Mouse (Mus musculus) forebrain, embryonic 15.5 days (tissue): ENCODE measurements around the gene Palb2. TPM values are rescaled to one million over a fixed set of nuclear protein-coding genes. Genes with fewer than 3 reads are reported as not detected.
A peak's percentile ranks its signal among the peaks of the same experiment; 100 is the strongest.

Experiments
- ATAC-seq: fragments of 200-750 bp; cut with Nextera tagmentation; replicated peaks from 2 replicates; pipeline ENCODE4 v1.8.0; 2017; ENCODE audit warnings: mild to moderate bottlenecking, moderate TSS enrichment, moderate library complexity
- H3K27ac ChIP-seq: fragments of 300-500 bp; sonication (generic); replicated peaks from 2 replicates; pipeline ENCODE4 v1.5.1; 2015; ENCODE audit warnings: mild to moderate bottlenecking, inconsistent platforms
- H3K27me3 ChIP-seq: fragments of 300-500 bp; sonication (generic); 2 replicates; pipeline ENCODE4 v1.6.1; 2015; ENCODE audit warnings: inconsistent platforms
- H3K36me3 ChIP-seq: fragments of 300-500 bp; sonication (generic); 2 replicates; pipeline ENCODE4 v1.6.1; 2015; ENCODE audit warnings: mild to moderate bottlenecking, inconsistent platforms
- H3K4me1 ChIP-seq: fragments of 300-500 bp; sonication (generic); 2 replicates; pipeline ENCODE4 v1.6.1; 2015; ENCODE audit warnings: inconsistent platforms
- H3K4me2 ChIP-seq: fragments of 300-500 bp; sonication (generic); replicated peaks from 2 replicates; pipeline ENCODE4 v1.6.1; 2015; ENCODE audit warnings: mild to moderate bottlenecking, inconsistent platforms
- H3K4me3 ChIP-seq: fragments of 300-500 bp; sonication (generic); 2 replicates; pipeline ENCODE4 v1.5.1; 2015; ENCODE audit warnings: mild to moderate bottlenecking, inconsistent platforms
- H3K9ac ChIP-seq: fragments of 300-500 bp; sonication (generic); replicated peaks from 2 replicates; pipeline ENCODE4 v1.6.1; 2015; ENCODE audit warnings: mild to moderate bottlenecking, inconsistent platforms
- H3K9me3 ChIP-seq: fragments of 300-500 bp; sonication (generic); 2 replicates; pipeline ENCODE4 v1.6.1; 2016; ENCODE audit warnings: inconsistent platforms
- WGBS: fragments of 180-500 bp; shearing (Covaris S2); methylation state at CpG from one replicate; pipeline ENCODE4 v1.1.7; 2015; ENCODE audit warnings: mixed read lengths; 5-methylcytosine and 5-hydroxymethylcytosine counted together
- polyA plus RNA-seq: library from polyadenylated mRNA; unstranded; fragments of >200 nt; fragmentation: Nextera tagmentation; extraction: Ambion mirVana; gene quantifications from 2 replicates; pipeline ENCODE4 v1.2.1, GENCODE M21; 2015

Palb2 gene
- polyA plus RNA-seq, 1 experiment from 2014 or later: 8.0 TPM

- H3K9me3 ChIP-seq: no peaks in the 10 kb centered on the region
- H3K9ac ChIP-seq: no peak overlapping the region
- H3K36me3 ChIP-seq: peaks cover 73% of the 10 kb centered on the region
- H3K27ac ChIP-seq: no peak overlapping the region
- H3K27me3 ChIP-seq: no peaks in the 10 kb centered on the region
- no peak overlapping the region for H3K4me2 ChIP-seq
- WGBS: 94% methylated on average over 2 of the region's 2 CpGs
- no peak overlapping the region for H3K4me3 ChIP-seq
- H3K4me1 ChIP-seq: peaks cover 6% of the 10 kb centered on the region
- no peak for ATAC-seq
Measured at GRCm38 (mm10) chr7:122094564-122095330, 38.0 kb downstream of the Palb2 start.

GRCm38 (mm10) chr7:122087195-122087982 is 45.4 kb downstream of the Palb2 start:
- 93% methylated on average over 11 of the region's 11 CpGs for WGBS
- no peak for ATAC-seq
- Histone ChIP-seq H3K9me3 (no peaks in the 10 kb centered on the region), H3K27ac (no peak overlapping the region), H3K4me3 (no peak overlapping the region), H3K36me3 (peaks cover 71% of the 10 kb centered on the region), H3K9ac (no peak overlapping the region), H3K4me1 (no peaks in the 10 kb centered on the region), H3K27me3 (no peaks in the 10 kb centered on the region), H3K4me2 (no peak overlapping the region)

GRCm38 (mm10) chr7:122081071-122081470 is 51.7 kb downstream of the Palb2 start:
- no peak for ATAC-seq
- peaks cover 69% of the 10 kb centered on the region for H3K36me3 ChIP-seq

GRCm38 (mm10) chr7:122079798-122080554 is 52.8 kb downstream of the Palb2 start:
- Histone ChIP-seq H3K4me1 (peaks cover 8% of the 10 kb centered on the region; the same call in 1 of the 2 replicates), H3K4me2 (no peak overlapping the region), H3K9ac (no peak overlapping the region), H3K4me3 (no peak overlapping the region), H3K27me3 (no peaks in the 10 kb centered on the region), H3K27ac (peak overlapping the region; percentile 58), H3K36me3 (peaks cover 73% of the 10 kb centered on the region), H3K9me3 (no peaks in the 10 kb centered on the region)
- WGBS: 88% methylated on average over 8 of the region's 8 CpGs
- ATAC-seq: no peak

More at GRCm38 (mm10) chr7:122081071-122081470, 51.7 kb downstream of the Palb2 start:
- 87% methylated on average over 1 of the region's 1 CpGs for WGBS
- peak overlapping the region; percentile 58; the same call in 1 of the 2 replicates for H3K27ac ChIP-seq
- H3K9me3 ChIP-seq: no peaks in the 10 kb centered on the region
- no peak overlapping the region for H3K4me3 ChIP-seq
- H3K9ac ChIP-seq: no peak overlapping the region
- no peak overlapping the region for H3K4me2 ChIP-seq
- peaks cover 8% of the 10 kb centered on the region; the same call in 1 of the 2 replicates for H3K4me1 ChIP-seq
- no peaks in the 10 kb centered on the region for H3K27me3 ChIP-seq

GRCm38 (mm10) chr7:122074374-122074773 is 58.4 kb downstream of the Palb2 start:
- no peak overlapping the region for H3K4me3 ChIP-seq
- no peak overlapping the region for H3K4me2 ChIP-seq
- H3K36me3 ChIP-seq: peaks cover 93% of the 10 kb centered on the region
- no peaks in the 10 kb centered on the region for H3K27me3 ChIP-seq
- H3K27ac ChIP-seq: no peak overlapping the region
- 84% methylated on average over 3 of the region's 3 CpGs for WGBS
- no peak overlapping the region for H3K9ac ChIP-seq
- peaks cover 4% of the 10 kb centered on the region for H3K4me1 ChIP-seq
- H3K9me3 ChIP-seq: no peaks in the 10 kb centered on the region
- ATAC-seq: no peak

- H3K27me3 ChIP-seq: no peaks in the 10 kb centered on the region
- H3K36me3 ChIP-seq: peaks cover 39% of the 10 kb centered on the region
- peak overlapping the region; percentile 98 for H3K27ac ChIP-seq
- peaks cover 32% of the 10 kb centered on the region for H3K4me1 ChIP-seq
- H3K9me3 ChIP-seq: no peaks in the 10 kb centered on the region
- ATAC-seq: peak; percentile 51; the same call in 1 of the 2 replicates
- H3K4me2 ChIP-seq: peak overlapping the region; percentile 54
- 2% methylated on average over 44 of the region's 58 CpGs for WGBS
- H3K9ac ChIP-seq: peak overlapping the region; percentile 96
- peak overlapping the region; percentile 99 for H3K4me3 ChIP-seq
Measured at GRCm38 (mm10) chr7:122067517-122068381, 65.0 kb downstream of the Palb2 start.

GRCm38 (mm10) chr7:122066945-122067516 is 65.8 kb downstream of the Palb2 start, which contains the start of the genes Ubfd1 and Ears2:
Gene Ubfd1 (plus strand): TSS chr7:122067175.
Gene Ears2 (minus strand): TSS chr7:122067263.
- peak within 1 kb of the TSS; percentile 99 for H3K4me3 ChIP-seq
- H3K4me1 ChIP-seq: peaks cover 32% of the 10 kb centered on the region
- H3K9ac ChIP-seq: peak within 1 kb of the TSS; percentile 96
- WGBS: 0% methylated on average over 60 of the region's 60 CpGs
- peak; percentile 99 for ATAC-seq
- H3K4me2 ChIP-seq: peak within 1 kb of the TSS; percentile 54
- peak within 1 kb of the TSS; percentile 98 for H3K27ac ChIP-seq
- no peaks in the 10 kb centered on the region for H3K27me3 ChIP-seq
- peaks cover 32% of the 10 kb centered on the region for H3K36me3 ChIP-seq
- no peaks in the 10 kb centered on the region for H3K9me3 ChIP-seq

- Histone ChIP-seq H3K4me2 (peak overlapping the region; percentile 54), H3K27ac (peak overlapping the region; percentile 98), H3K27me3 (no peaks in the 10 kb centered on the region), H3K4me3 (peak overlapping the region; percentile 99), H3K9me3 (no peaks in the 10 kb centered on the region), H3K4me1 (peaks cover 32% of the 10 kb centered on the region), H3K9ac (peak overlapping the region; percentile 96), H3K36me3 (peaks cover 25% of the 10 kb centered on the region)
- ATAC-seq: no peak; the same call in 1 of the 2 replicates
- WGBS: 18% methylated on average over 31 of the region's 31 CpGs
Measured at GRCm38 (mm10) chr7:122066102-122066944, 66.5 kb downstream of the Palb2 start.

- Histone ChIP-seq H3K4me1 (peaks cover 32% of the 10 kb centered on the region), H3K9ac (no peak overlapping the region), H3K27me3 (no peaks in the 10 kb centered on the region), H3K9me3 (no peaks in the 10 kb centered on the region), H3K4me3 (peak overlapping the region; percentile 99; the same call in 1 of the 2 replicates), H3K36me3 (peaks cover 19% of the 10 kb centered on the region), H3K27ac (no peak overlapping the region), H3K4me2 (peak overlapping the region; percentile 54; the same call in 1 of the 2 replicates)
- WGBS: 71% methylated on average over 1 of the region's 1 CpGs
- ATAC-seq: no peak
Measured at GRCm38 (mm10) chr7:122065656-122066055, 67.1 kb downstream of the Palb2 start.
